Mouse (Mus musculus): ENCODE measurements around the gene Slc25a36. TPM values are rescaled to one million over a fixed set of nuclear protein-coding genes. Genes with fewer than 3 reads are reported as not detected.
A peak's percentile ranks its signal among the peaks of the same experiment; 100 is the strongest.

Slc25a36 gene
- polyA plus RNA-seq, 1 experiment from 2014 or later: 69.3 TPM

DNA sequence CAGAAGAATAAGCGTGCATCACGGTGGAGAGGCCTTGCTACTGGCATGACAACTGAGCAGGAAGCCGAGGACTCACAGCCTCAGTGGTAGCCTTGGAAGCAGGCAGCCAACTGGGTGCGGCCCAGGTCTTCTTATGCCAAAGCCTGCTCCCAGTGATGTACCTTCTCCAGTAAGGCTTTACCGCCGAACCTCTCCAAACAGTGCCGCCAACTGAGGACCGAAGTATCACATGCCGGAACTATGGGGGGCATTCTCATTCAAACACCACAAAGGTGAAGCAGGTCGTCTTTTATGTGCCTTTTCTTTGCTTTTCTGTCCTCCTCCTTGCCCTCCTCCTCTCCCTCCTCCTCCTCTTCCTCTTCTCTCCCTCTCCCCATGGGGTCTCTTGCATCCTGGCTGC is 3.3 kb upstream of the Slc25a36 start:
- no peaks in the 10 kb centered on the region for H3K27me3 ChIP-seq (ENCODE audit: control insufficient read depth, insufficient read depth, low read depth, low read length)
- no peak overlapping the region for H3K9ac ChIP-seq (ENCODE audit: low read depth, low read length)
- H3K36me3 ChIP-seq (ENCODE audit: control insufficient read depth, insufficient read depth, low read length): no peaks in the 10 kb centered on the region
- 87% methylated on average over 10 of the region's 10 CpGs for WGBS
- H3K4me3 ChIP-seq (ENCODE audit: low read depth, low read length): no peak overlapping the region
- no peaks in the 10 kb centered on the region for H3K9me3 ChIP-seq (replicated peaks; ENCODE audit: control insufficient read depth, low read length, poor library complexity, severe bottlenecking)
- no peak overlapping the region for H3K4me2 ChIP-seq (ENCODE audit: low read length)
- ATAC-seq: no peak
- no peak overlapping the region for H3K27ac ChIP-seq (ENCODE audit: low read length)
- peaks cover 9% of the 10 kb centered on the region for H3K4me1 ChIP-seq (ENCODE audit: control insufficient read depth, insufficient read depth, low read length)

DNA sequence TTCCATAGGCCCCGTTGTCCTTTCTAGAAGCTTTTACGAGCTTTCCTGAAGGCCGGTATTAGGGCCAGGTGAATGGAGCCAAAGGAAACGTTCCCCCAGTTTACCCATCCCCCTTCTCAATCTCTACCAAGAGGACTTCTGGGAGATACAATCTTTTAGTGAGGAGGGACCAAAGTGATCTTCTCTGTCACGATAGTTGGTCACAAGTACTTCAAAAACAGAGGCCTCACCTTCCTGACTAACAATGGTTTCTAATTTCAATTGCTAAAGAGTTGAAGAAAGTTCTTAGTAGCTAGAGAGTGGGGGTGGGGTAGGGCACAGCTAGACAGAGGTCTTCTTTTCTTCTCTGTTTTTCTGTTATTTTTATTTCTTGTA is 2.6 kb upstream of the Slc25a36 start:
- Histone ChIP-seq H3K9me3 (replicated peaks; ENCODE audit: control insufficient read depth, low read length, poor library complexity, severe bottlenecking) (no peaks in the 10 kb centered on the region), H3K36me3 (ENCODE audit: control insufficient read depth, insufficient read depth, low read length) (no peaks in the 10 kb centered on the region), H3K4me1 (ENCODE audit: control insufficient read depth, insufficient read depth, low read length) (peaks cover 15% of the 10 kb centered on the region), H3K27me3 (ENCODE audit: control insufficient read depth, insufficient read depth, low read depth, low read length) (no peaks in the 10 kb centered on the region), H3K9ac (ENCODE audit: low read depth, low read length) (no peak overlapping the region), H3K4me3 (ENCODE audit: low read depth, low read length) (no peak overlapping the region), H3K4me2 (ENCODE audit: low read length) (no peak overlapping the region), H3K27ac (ENCODE audit: low read length) (no peak overlapping the region)
- WGBS: 33% methylated on average over 5 of the region's 5 CpGs
- no peak for ATAC-seq

DNA sequence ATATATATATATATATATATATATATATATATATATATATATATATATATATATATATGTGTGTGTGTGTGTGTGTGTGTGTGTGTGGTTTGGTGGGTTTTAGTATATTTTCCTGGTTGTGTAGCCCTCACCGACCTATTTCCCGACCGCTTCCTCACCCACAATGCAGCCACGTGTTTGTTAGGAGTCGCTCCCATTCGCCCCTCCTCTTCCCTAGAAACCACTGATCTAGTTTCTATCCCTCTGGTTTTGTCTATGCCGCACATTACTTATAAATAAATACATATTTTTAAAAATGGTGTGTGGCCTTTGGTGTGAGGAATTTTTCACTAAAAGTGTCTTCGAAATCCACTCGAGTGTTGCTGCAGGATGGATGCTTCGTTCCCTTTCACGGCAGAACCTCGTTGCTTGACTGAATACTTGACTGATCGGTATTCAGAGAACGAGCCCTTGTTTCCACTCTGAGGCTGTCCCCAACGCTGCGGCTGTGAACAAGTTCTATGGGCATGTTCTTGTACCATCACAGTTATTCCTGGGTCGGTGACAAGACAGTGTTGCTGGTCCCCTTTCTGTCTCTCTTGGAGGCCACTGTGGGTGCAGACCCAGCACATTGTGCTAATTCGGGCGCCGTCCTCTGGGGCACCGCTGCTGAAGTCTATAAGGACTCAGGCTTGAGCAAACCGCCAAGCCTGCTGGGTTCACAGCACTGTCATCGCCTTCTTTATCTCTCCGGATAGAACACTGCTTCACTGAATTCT is 2.0 kb upstream of the Slc25a36 start:
- H3K4me3 ChIP-seq (ENCODE audit: low read depth, low read length): no peak overlapping the region
- H3K4me2 ChIP-seq (ENCODE audit: low read length): no peak overlapping the region
- H3K9ac ChIP-seq (ENCODE audit: low read depth, low read length): no peak overlapping the region
- no peaks in the 10 kb centered on the region for H3K36me3 ChIP-seq (ENCODE audit: control insufficient read depth, insufficient read depth, low read length)
- no peaks in the 10 kb centered on the region for H3K9me3 ChIP-seq (replicated peaks; ENCODE audit: control insufficient read depth, low read length, poor library complexity, severe bottlenecking)
- H3K27me3 ChIP-seq (ENCODE audit: control insufficient read depth, insufficient read depth, low read depth, low read length): no peaks in the 10 kb centered on the region
- no peak for ATAC-seq
- 68% methylated on average over 24 of the region's 24 CpGs for WGBS
- H3K27ac ChIP-seq (ENCODE audit: low read length): no peak overlapping the region
- peaks cover 17% of the 10 kb centered on the region for H3K4me1 ChIP-seq (ENCODE audit: control insufficient read depth, insufficient read depth, low read length)

DNA sequence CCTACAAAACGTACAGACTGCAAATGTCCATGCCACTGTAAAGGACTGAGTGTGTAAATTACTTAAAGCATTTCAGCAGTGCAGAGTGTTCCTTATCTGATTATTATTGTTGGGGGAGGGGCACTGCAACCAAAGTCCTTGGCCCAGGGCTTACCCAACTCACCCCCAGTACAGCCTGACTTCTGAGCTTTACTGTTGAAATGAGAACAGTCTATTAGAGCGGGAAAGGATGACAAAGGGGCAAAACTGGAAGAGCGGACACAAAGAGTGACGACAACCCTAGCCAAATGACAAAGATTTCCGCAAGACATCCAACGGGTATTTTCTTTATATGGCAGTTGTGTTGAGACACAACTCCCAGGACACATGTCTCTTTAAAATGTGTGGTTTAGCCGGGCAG is 1.3 kb upstream of the Slc25a36 start:
- no peak overlapping the region for H3K4me2 ChIP-seq (ENCODE audit: low read length)
- H3K4me3 ChIP-seq (ENCODE audit: low read depth, low read length): no peak overlapping the region
- H3K9me3 ChIP-seq (replicated peaks; ENCODE audit: control insufficient read depth, low read length, poor library complexity, severe bottlenecking): no peaks in the 10 kb centered on the region
- no peaks in the 10 kb centered on the region for H3K27me3 ChIP-seq (ENCODE audit: control insufficient read depth, insufficient read depth, low read depth, low read length)
- peaks cover 17% of the 10 kb centered on the region for H3K4me1 ChIP-seq (ENCODE audit: control insufficient read depth, insufficient read depth, low read length)
- ATAC-seq: no peak
- H3K9ac ChIP-seq (ENCODE audit: low read depth, low read length): no peak overlapping the region
- no peaks in the 10 kb centered on the region for H3K36me3 ChIP-seq (ENCODE audit: control insufficient read depth, insufficient read depth, low read length)
- no peak overlapping the region for H3K27ac ChIP-seq (ENCODE audit: low read length)
- WGBS: 82% methylated on average over 7 of the region's 7 CpGs

DNA sequence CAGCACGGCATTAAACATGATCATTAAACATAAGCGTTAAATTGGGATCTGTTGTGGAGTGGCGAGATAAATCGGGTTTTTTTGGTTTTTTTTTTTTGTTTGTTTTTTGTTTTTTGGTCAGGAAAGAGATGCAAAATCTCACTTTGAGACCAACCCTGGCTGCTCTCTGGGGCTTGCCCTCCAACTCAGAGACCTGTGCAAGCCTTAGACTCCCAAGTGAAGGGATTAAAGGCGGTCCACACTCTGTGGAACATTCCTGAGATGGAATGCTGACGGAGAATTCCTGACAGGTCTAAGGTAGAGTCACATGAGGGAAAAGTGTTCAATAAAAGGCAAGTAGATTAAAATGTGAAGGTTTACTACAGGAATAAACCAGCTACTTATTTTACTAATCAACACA is 549 bp upstream of the Slc25a36 start:
- Histone ChIP-seq H3K27me3 (ENCODE audit: control insufficient read depth, insufficient read depth, low read depth, low read length) (no peaks in the 10 kb centered on the region), H3K4me3 (ENCODE audit: low read depth, low read length) (peak overlapping the region; percentile 95), H3K9me3 (replicated peaks; ENCODE audit: control insufficient read depth, low read length, poor library complexity, severe bottlenecking) (no peaks in the 10 kb centered on the region), H3K4me1 (ENCODE audit: control insufficient read depth, insufficient read depth, low read length) (peaks cover 17% of the 10 kb centered on the region), H3K36me3 (ENCODE audit: control insufficient read depth, insufficient read depth, low read length) (no peaks in the 10 kb centered on the region), H3K9ac (ENCODE audit: low read depth, low read length) (peak overlapping the region; percentile 70), H3K4me2 (ENCODE audit: low read length) (peak overlapping the region; percentile 72), H3K27ac (ENCODE audit: low read length) (peak overlapping the region; percentile 85)
- ATAC-seq: peak; percentile 16; the same call in 1 of the 2 replicates
- under 1% methylated on average over 6 of the region's 6 CpGs for WGBS

- Histone ChIP-seq H3K4me3 (ENCODE audit: low read depth, low read length) (no peak overlapping the region), H3K27ac (ENCODE audit: low read length) (no peak overlapping the region), H3K4me1 (ENCODE audit: control insufficient read depth, insufficient read depth, low read length) (peaks cover 17% of the 10 kb centered on the region), H3K27me3 (ENCODE audit: control insufficient read depth, insufficient read depth, low read depth, low read length) (no peaks in the 10 kb centered on the region), H3K4me2 (ENCODE audit: low read length) (no peak overlapping the region), H3K36me3 (ENCODE audit: control insufficient read depth, insufficient read depth, low read length) (no peaks in the 10 kb centered on the region), H3K9ac (ENCODE audit: low read depth, low read length) (no peak overlapping the region), H3K9me3 (replicated peaks; ENCODE audit: control insufficient read depth, low read length, poor library complexity, severe bottlenecking) (no peaks in the 10 kb centered on the region)
- no peak for ATAC-seq
- WGBS: 90% methylated on average over 5 of the region's 5 CpGs
Measured at GRCm38 (mm10) chr9:97106481-97107160, 4.3 kb downstream of the Slc25a36 start.

DNA sequence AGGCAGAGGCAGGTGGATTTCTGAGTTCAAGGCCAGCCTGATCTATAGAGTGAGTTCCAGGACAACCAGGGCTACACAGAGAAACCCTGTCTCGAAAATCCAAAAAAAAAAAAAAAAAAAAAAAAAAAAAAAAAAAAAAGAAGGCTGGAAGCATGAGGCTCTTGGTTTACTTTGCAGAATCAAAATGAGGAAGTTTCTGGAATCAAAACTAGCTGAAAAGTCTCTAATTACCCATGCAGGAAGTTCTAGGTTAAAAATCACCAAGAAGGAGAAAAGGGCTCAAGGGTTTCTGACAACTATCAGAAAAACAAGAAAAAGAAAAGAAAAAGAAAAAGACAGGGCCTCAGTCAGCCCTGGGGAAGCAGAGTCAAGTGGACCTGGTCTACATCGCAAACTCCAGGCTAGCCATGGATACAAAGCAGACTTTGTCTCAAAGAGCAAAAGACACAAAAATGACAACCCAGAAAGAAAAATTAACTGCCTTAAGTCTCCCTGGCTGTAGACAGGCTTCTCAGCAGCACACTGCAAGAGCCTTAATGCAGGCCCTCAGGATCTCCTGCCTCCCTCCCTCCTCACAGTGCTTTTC is 5.5 kb downstream of the Slc25a36 start:
- Histone ChIP-seq H3K9me3 (replicated peaks; ENCODE audit: control insufficient read depth, low read length, poor library complexity, severe bottlenecking) (no peaks in the 10 kb centered on the region), H3K9ac (ENCODE audit: low read depth, low read length) (no peak overlapping the region), H3K27me3 (ENCODE audit: control insufficient read depth, insufficient read depth, low read depth, low read length) (no peaks in the 10 kb centered on the region), H3K27ac (ENCODE audit: low read length) (no peak overlapping the region), H3K4me3 (ENCODE audit: low read depth, low read length) (no peak overlapping the region), H3K4me2 (ENCODE audit: low read length) (no peak overlapping the region), H3K36me3 (ENCODE audit: control insufficient read depth, insufficient read depth, low read length) (no peaks in the 10 kb centered on the region), H3K4me1 (ENCODE audit: control insufficient read depth, insufficient read depth, low read length) (peaks cover 16% of the 10 kb centered on the region)
- 78% methylated on average over 2 of the region's 2 CpGs for WGBS
- no peak for ATAC-seq

DNA sequence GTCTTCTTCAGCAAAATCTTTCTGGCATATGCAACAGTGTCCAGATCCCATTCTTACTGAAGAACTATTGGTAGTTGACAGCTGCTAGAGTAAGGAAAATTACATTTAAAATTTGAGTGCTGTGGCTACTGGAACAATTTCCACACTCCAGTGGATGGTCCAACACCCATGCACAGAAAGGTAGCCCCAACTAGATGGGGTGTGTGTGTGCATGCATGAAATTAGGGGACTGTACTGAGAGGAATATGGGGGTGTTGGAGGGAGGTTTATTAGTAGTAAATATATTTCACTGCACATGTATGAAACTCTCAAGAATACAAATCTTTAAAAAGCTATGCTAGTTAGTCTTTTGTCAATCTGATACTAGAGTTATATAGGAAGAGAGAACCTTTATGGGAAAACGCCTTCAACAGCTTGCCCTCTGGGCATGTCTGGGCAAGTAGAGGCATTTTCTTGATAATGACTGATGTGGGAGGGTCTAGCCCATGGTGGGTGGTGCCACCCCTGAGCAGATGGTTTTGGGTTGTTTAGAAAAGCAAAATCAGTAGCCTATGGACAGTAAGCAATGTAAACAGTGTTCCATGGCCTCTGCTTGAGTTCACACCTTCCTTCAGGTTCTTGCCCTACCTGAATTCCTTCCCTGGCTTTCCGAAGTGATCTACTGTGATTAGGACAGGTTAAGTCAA is 7.4 kb downstream of the Slc25a36 start:
- no peaks in the 10 kb centered on the region for H3K9me3 ChIP-seq (replicated peaks; ENCODE audit: control insufficient read depth, low read length, poor library complexity, severe bottlenecking)
- H3K4me2 ChIP-seq (ENCODE audit: low read length): no peak overlapping the region
- H3K27me3 ChIP-seq (ENCODE audit: control insufficient read depth, insufficient read depth, low read depth, low read length): no peaks in the 10 kb centered on the region
- no peak overlapping the region for H3K4me3 ChIP-seq (ENCODE audit: low read depth, low read length)
- no peak overlapping the region for H3K9ac ChIP-seq (ENCODE audit: low read depth, low read length)
- H3K36me3 ChIP-seq (ENCODE audit: control insufficient read depth, insufficient read depth, low read length): no peaks in the 10 kb centered on the region
- ATAC-seq: no peak
- 98% methylated on average over 2 of the region's 2 CpGs for WGBS
- H3K4me1 ChIP-seq (ENCODE audit: control insufficient read depth, insufficient read depth, low read length): peaks cover 4% of the 10 kb centered on the region; the same call in 1 of the 2 replicates
- H3K27ac ChIP-seq (ENCODE audit: low read length): no peak overlapping the region

Data from midbrain, embryonic 16.5 days (tissue).